Comparison of ENCODE assay signal across 13 mouse cellular contexts in genomic region chr4:9094522-9094921, GRCm38 (mm10).
A peak's percentile ranks its signal among the peaks of the same experiment; 100 is the strongest.
DNase-seq lines count a peak whose midpoint lies in the region; ATAC-seq lines count a peak whose summit lies in the region.
"Had no signal": no experiment of that assay in that cellular context is flagged by ENCODE, and none has a peak within 500 bp of the region (broad histone marks: within the 10 kb centered on the region; RNA-seq: fewer than 3 reads in every experiment).

No protein-coding gene starts in this region.

- H3K9me3 ChIP-seq in kidney, embryonic 16.5 days (ENCODE audit: low read length) = no peaks in the 10 kb centered on the region
- H3K9me3 ChIP-seq in midbrain, embryonic 13.5 days = no peaks in the 10 kb centered on the region
- H3K9me3 ChIP-seq: embryonic facial prominence, embryonic 12.5 days; G1E had no signal

- H3K4me3 ChIP-seq in kidney, embryonic 16.5 days (ENCODE audit: low read length) = no peak overlapping the region
- no peak overlapping the region for H3K4me3 ChIP-seq in midbrain, embryonic 13.5 days (replicated peaks)
- H3K4me3 ChIP-seq: embryonic facial prominence, embryonic 12.5 days had no signal

- DNase-seq in kidney, postnatal 14 days = no peak
- DNase-seq in embryo, embryonic 11 days = peak; percentile 57
- peak; percentile 47 to 59 for DNase-seq in gastrocnemius, adult 8-10 months (ENCODE audit: low spot score in 2 of 2)
- DNase-seq in frontal cortex, postnatal 36 days (ENCODE audit: low spot score in 2 of 2) = no peak
- DNase-seq in urinary bladder, adult 2 months (ENCODE audit: low spot score) = no peak
- DNase-seq: layer of hippocampus, postnatal 36 days; lung, postnatal 14 days; right cerebral cortex, postnatal 25 days had no signal

- no peak overlapping the region for H3K27ac ChIP-seq in kidney, embryonic 16.5 days (ENCODE audit: low read length)
- no peak overlapping the region; the same call in 1 of the 2 replicates for H3K27ac ChIP-seq in midbrain, embryonic 13.5 days
- H3K27ac ChIP-seq: embryonic facial prominence, embryonic 12.5 days had no signal

- peak; percentile 73 for ATAC-seq in kidney, embryonic 16.5 days (ENCODE audit: low FRiP score, low TSS enrichment)
- peak; percentile 46 for ATAC-seq in midbrain, embryonic 13.5 days
- no peak for ATAC-seq in megakaryocyte progenitor cell, adult 5-6 weeks (replicated peaks; ENCODE audit: poor library complexity)

- 12% methylated on average over 10 of the region's 10 CpGs for WGBS in kidney, embryonic 16.5 days
- 21% methylated on average over 10 of the region's 10 CpGs for WGBS in midbrain, embryonic 13.5 days

- no peak overlapping the region for H3K9ac ChIP-seq in kidney, embryonic 16.5 days (replicated peaks; ENCODE audit: low read length)
- no peak overlapping the region for H3K9ac ChIP-seq in midbrain, embryonic 13.5 days (replicated peaks)
- H3K9ac ChIP-seq: embryonic facial prominence, embryonic 12.5 days had no signal

- peaks cover 5% of the 10 kb centered on the region for H3K4me1 ChIP-seq in kidney, embryonic 16.5 days (ENCODE audit: insufficient read depth, low read length)
- peaks cover 32% of the 10 kb centered on the region for H3K4me1 ChIP-seq in midbrain, embryonic 13.5 days (replicated peaks)

- H3K4me2 ChIP-seq in kidney, embryonic 16.5 days (replicated peaks; ENCODE audit: low read depth, low read length) = no peak overlapping the region
- peak overlapping the region; percentile 17; the same call in 1 of the 2 replicates for H3K4me2 ChIP-seq in midbrain, embryonic 13.5 days (replicated peaks)
- H3K4me2 ChIP-seq: embryonic facial prominence, embryonic 12.5 days had no signal

- no peaks in the 10 kb centered on the region for H3K36me3 ChIP-seq in kidney, embryonic 16.5 days (ENCODE audit: insufficient read depth, low read length)
- no peaks in the 10 kb centered on the region for H3K36me3 ChIP-seq in midbrain, embryonic 13.5 days
- H3K36me3 ChIP-seq: embryonic facial prominence, embryonic 12.5 days; G1E had no signal

- 0 out of 2 replicates have a peak, but pooled peaks cover 2% of the 10 kb centered on the region for H3K27me3 ChIP-seq in kidney, embryonic 16.5 days (ENCODE audit: insufficient read depth, low read length)
- no peaks in the 10 kb centered on the region for H3K27me3 ChIP-seq in midbrain, embryonic 13.5 days
- H3K27me3 ChIP-seq: embryonic facial prominence, embryonic 12.5 days had no signal

Comparison
In these comparisons a context has a peak if more than half of its experiments do, and no peak if none do; other contexts are left out.
1. DNase-seq: peak in embryo, embryonic 11 days (single experiment) and gastrocnemius, adult 8-10 months (2 of 2); none in kidney, postnatal 14 days (single experiment), frontal cortex, postnatal 36 days (0 of 2) and urinary bladder, adult 2 months (single experiment).